Comparison of ENCODE assay signal across 8 mouse cellular contexts in genomic region chr10:29313064-29313638, GRCm38 (mm10). TPM values are rescaled to one million over a fixed set of nuclear protein-coding genes. Genes with fewer than 3 reads are reported as not detected.
A peak's percentile ranks its signal among the peaks of the same experiment; 100 is the strongest.
DNase-seq lines count a peak whose midpoint lies in the region; ATAC-seq and TF ChIP-seq lines count a peak whose summit lies in the region.

Gene Echdc1, plus strand, starts transcription at chr10:29313166.

- WGBS in forebrain, postnatal 0 days: under 1% methylated on average over 41 of the region's 49 CpGs
- WGBS in lung, embryonic 15.5 days: under 1% methylated on average over 47 of the region's 49 CpGs

- H3K36me3 ChIP-seq in G1E (replicated peaks): peaks cover 20% of the 10 kb centered on the region
- no peaks in the 10 kb centered on the region for H3K36me3 ChIP-seq in forebrain, postnatal 0 days (ENCODE audit: insufficient read depth)
- H3K36me3 ChIP-seq in lung, embryonic 15.5 days: no peaks in the 10 kb centered on the region

- peak; percentile 77 for DNase-seq in G1E (ENCODE audit: low spot score)
- DNase-seq in cerebellum, adult 18-20 months: peak; percentile 89 to 95
- peak; percentile 96 for DNase-seq in forebrain, postnatal 0 days
- peak; percentile 86 for DNase-seq in heart, postnatal 4 days
- peak; percentile 74 to 79 for DNase-seq in layer of hippocampus, adult 8-10 months (ENCODE audit: low spot score in 2 of 2)
- DNase-seq in ovary, adult 18-20 months (ENCODE audit: low spot score): peak; percentile 75
- DNase-seq in thymus, postnatal 0 days (ENCODE audit: low spot score): peak; percentile 91

- peak within 1 kb of the TSS; percentile 68 for H3K9ac ChIP-seq in forebrain, postnatal 0 days
- H3K9ac ChIP-seq in lung, embryonic 15.5 days: peak within 1 kb of the TSS; percentile 86

- ATAC-seq in G1E (ENCODE audit: extremely low read depth, insufficient number of reproducible peaks, low FRiP score, poor library complexity, severe bottlenecking): peak; percentile 87
- ATAC-seq in forebrain, postnatal 0 days: peak; percentile 99
- ATAC-seq in lung, embryonic 15.5 days (ENCODE audit: borderline replicate concordance, extremely low read depth, low FRiP score, low TSS enrichment): peak; percentile 99

- peak; percentile 73 for TF ChIP-seq CTCF in G1E (IDR thresholded peaks at IDR 0.05; ENCODE audit: low read depth, low read length)
- peak; percentile 94 for TF ChIP-seq CTCF in forebrain, postnatal 0 days (IDR thresholded peaks at IDR 0.05; ENCODE audit: low read depth)

- H3K9me3 ChIP-seq in G1E (replicated peaks): no peaks in the 10 kb centered on the region
- no peaks in the 10 kb centered on the region for H3K9me3 ChIP-seq in forebrain, postnatal 0 days (ENCODE audit: low read length)
- H3K9me3 ChIP-seq in lung, embryonic 15.5 days: no peaks in the 10 kb centered on the region

- peak within 1 kb of the TSS; percentile 86 for H3K27ac ChIP-seq in forebrain, postnatal 0 days (ENCODE audit: low read depth, low read length)
- peak within 1 kb of the TSS; percentile 90 for H3K27ac ChIP-seq in lung, embryonic 15.5 days

- no peaks in the 10 kb centered on the region for H3K27me3 ChIP-seq in G1E (ENCODE audit: insufficient read depth, low read length)
- H3K27me3 ChIP-seq in forebrain, postnatal 0 days (ENCODE audit: insufficient read depth, low read length): no peaks in the 10 kb centered on the region
- H3K27me3 ChIP-seq in lung, embryonic 15.5 days: no peaks in the 10 kb centered on the region

- H3K4me1 ChIP-seq in G1E (ENCODE audit: insufficient read depth, low read depth, low read length): peaks cover 13% of the 10 kb centered on the region
- peaks cover 5% of the 10 kb centered on the region; the same call in 1 of the 2 replicates for H3K4me1 ChIP-seq in forebrain, postnatal 0 days (ENCODE audit: insufficient read depth)
- H3K4me1 ChIP-seq in lung, embryonic 15.5 days: peaks cover 13% of the 10 kb centered on the region; the same call in 1 of the 2 replicates

- H3K4me3 ChIP-seq in G1E (ENCODE audit: low read depth, low read length): peak within 1 kb of the TSS; percentile 77
- H3K4me3 ChIP-seq in forebrain, postnatal 0 days (ENCODE audit: low read depth, low read length): peak within 1 kb of the TSS; percentile 61
- H3K4me3 ChIP-seq in lung, embryonic 15.5 days: peak within 1 kb of the TSS; percentile 82

- peak within 1 kb of the TSS; percentile 50 for H3K4me2 ChIP-seq in forebrain, postnatal 0 days (ENCODE audit: low read depth)
- H3K4me2 ChIP-seq in lung, embryonic 15.5 days: peak within 1 kb of the TSS; percentile 70

RNA-seq across cellular contexts. Expression of gene Echdc1, which starts in this region (rescaled TPM):
- total RNA-seq in G1E (2014; fragmentation: Nextera tagmentation) (39.5 and 41.3 TPM in 2 replicates), G1E (2017) (68.0 and 73.6 TPM in 2 replicates)
- polyA plus RNA-seq in G1E (2012): 2.5 and 3.7 TPM in 2 replicates
- 16.1 and 16.2 TPM in 2 replicates for total RNA-seq in forebrain, postnatal 0 days (2014; rRNA removed)
- polyA plus RNA-seq in forebrain, postnatal 0 days (2015; fragmentation: Nextera tagmentation; extraction: Ambion mirVana): 19.6 and 22.4 TPM in 2 replicates
- 10 to 100 TPM; 25.4 to 26.6 TPM for total RNA-seq in heart, postnatal 4 days (2021)
- 10 to 100 TPM; 29.0 to 42.3 (median 33.7) TPM for total RNA-seq in layer of hippocampus, adult 8-10 months (2022)
- polyA plus RNA-seq in lung, embryonic 15.5 days (2015; fragmentation: Nextera tagmentation; extraction: Ambion mirVana): 18.8 and 22.5 TPM in 2 replicates
- polyA plus RNA-seq in thymus, postnatal 0 days (2015; fragmentation: Nextera tagmentation; extraction: Ambion mirVana): 29.2 and 34.1 TPM in 2 replicates

Comparison
In these comparisons a context has a peak if more than half of its experiments do, and no peak if none do; other contexts are left out.
1. Peak in every context shown above with its lines: DNase-seq, ATAC-seq, H3K4me3 ChIP-seq and H3K27ac ChIP-seq.